Mouse (Mus musculus) hindbrain, embryonic 10.5 days (tissue): ENCODE results near the gene Erh. TPM values are rescaled to one million over a fixed set of nuclear protein-coding genes. Genes with fewer than 3 reads are reported as not detected.

Experiments used
- polyA plus RNA-seq: library from polyadenylated mRNA; unstranded; fragments of >200 nt; fragmentation: Nextera tagmentation; extraction: Ambion mirVana; gene quantifications from 2 replicates; pipeline ENCODE4 v1.2.1, GENCODE M21; 2016

Erh gene
- polyA plus RNA-seq, 1 experiment from 2014 or later: 467 TPM

Other genes starting within 250 kb of the Erh start
- gene Dcaf5, start 207.7 kb downstream of the Erh start, polyA plus RNA-seq: 12.1 and 12.8 TPM in 2 replicates
- 36.0 and 40.6 TPM in 2 replicates for gene Exd2, start 181.2 kb downstream of the Erh start, polyA plus RNA-seq
- 17.7 and 18.9 TPM in 2 replicates for gene Galnt16, start 126.1 kb downstream of the Erh start, polyA plus RNA-seq
- gene Slc39a9, start 458 bp downstream of the Erh start, polyA plus RNA-seq: 24.4 and 26.0 TPM in 2 replicates
- gene Plekhd1, start 48.2 kb upstream of the Erh start, polyA plus RNA-seq: 0.80 and 1.5 TPM in 2 replicates
- gene Ccdc177, start 116.3 kb upstream of the Erh start, polyA plus RNA-seq: 1.5 and 2.4 TPM in 2 replicates
- gene Susd6, start 146.2 kb upstream of the Erh start, polyA plus RNA-seq: 15.6 and 15.9 TPM in 2 replicates